Mouse (Mus musculus): ENCODE data around the gene Nol9. TPM values are rescaled to one million over a fixed set of nuclear protein-coding genes. Genes with fewer than 3 reads are reported as not detected.

Nol9 gene
- polyA plus RNA-seq, 1 experiment: 7.7 TPM

GRCm38 (mm10) chr4:151999481-151999880, 39.6 kb upstream of the Nol9 start:
- Histone ChIP-seq H3K27me3 (replicated peaks) (peaks cover 14% of the 10 kb centered on the region), H3K9me3 (no peaks in the 10 kb centered on the region), H3K4me1 (peaks cover 30% of the 10 kb centered on the region), H3K36me3 (replicated peaks; ENCODE audit: low read length) (no peaks in the 10 kb centered on the region), H3K4me3 (replicated peaks) (no peak overlapping the region)
- TF ChIP-seq FLI1 (IDR thresholded peaks at IDR 0.05; ENCODE audit: low read length) (no peak), GATA1 (IDR thresholded peaks at IDR 0.05; ENCODE audit: borderline replicate concordance, low read length) (no peak)

DNA sequence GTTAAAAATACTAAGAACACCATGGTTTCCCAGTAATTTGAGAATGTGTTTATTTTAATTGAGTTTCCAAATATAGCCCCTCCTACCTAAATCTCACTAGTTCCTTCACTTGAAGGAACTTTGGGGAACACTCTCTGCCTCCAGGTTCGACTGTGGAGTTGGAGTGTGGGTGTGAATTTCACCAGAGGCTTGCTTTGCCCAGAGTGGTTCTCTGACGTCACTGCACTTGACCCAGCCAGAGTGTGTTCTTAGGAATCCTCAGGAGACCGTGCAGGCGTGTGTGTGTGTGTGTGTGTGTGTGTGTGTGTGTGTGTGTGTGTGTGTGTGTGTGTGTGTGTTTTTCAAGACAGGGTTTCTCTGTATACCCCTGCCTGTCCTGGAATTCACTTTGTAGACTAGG, 38.2 kb upstream of the Nol9 start:
- H3K27me3 ChIP-seq (replicated peaks): no peaks in the 10 kb centered on the region
- peaks cover 31% of the 10 kb centered on the region for H3K4me1 ChIP-seq
- TF ChIP-seq FLI1 (IDR thresholded peaks at IDR 0.05; ENCODE audit: low read length) (no peak), GATA1 (IDR thresholded peaks at IDR 0.05; ENCODE audit: borderline replicate concordance, low read length) (no peak)

DNA sequence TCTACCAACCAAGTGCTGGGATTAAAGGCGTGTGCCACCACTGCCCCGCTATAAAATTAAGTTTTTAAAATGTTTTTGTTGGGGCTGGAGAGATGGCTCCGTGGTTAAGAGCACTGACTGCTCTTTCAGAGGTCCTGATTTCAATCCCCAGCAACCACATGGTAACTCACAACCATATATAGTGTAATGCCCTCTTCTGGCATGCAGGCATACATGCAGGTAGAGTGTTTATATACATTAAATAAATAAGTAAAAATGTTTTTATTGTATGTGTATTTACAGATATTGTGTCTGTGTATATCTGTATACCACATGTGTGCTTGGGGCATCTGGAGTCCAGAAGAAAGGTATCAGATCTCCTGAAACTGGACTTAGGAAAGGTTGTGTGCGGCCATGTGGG, 37.8 kb upstream of the Nol9 start:
- TF ChIP-seq GATA1 (IDR thresholded peaks at IDR 0.05; ENCODE audit: borderline replicate concordance, low read length): no peak
- no peak for TF ChIP-seq FLI1 (IDR thresholded peaks at IDR 0.05; ENCODE audit: low read length)
- Histone ChIP-seq H3K27me3 (replicated peaks) (no peaks in the 10 kb centered on the region), H3K9me3 (no peaks in the 10 kb centered on the region), H3K4me1 (peaks cover 34% of the 10 kb centered on the region), H3K36me3 (replicated peaks; ENCODE audit: low read length) (no peaks in the 10 kb centered on the region), H3K4me3 (replicated peaks) (no peak overlapping the region)

More for the DNA sequence above, 38.2 kb upstream of the Nol9 start:
- Histone ChIP-seq H3K36me3 (replicated peaks; ENCODE audit: low read length) (no peaks in the 10 kb centered on the region), H3K4me3 (replicated peaks) (no peak overlapping the region), H3K9me3 (no peaks in the 10 kb centered on the region)

GRCm38 (mm10) chr4:152002063-152002462, 37.1 kb upstream of the Nol9 start:
- peaks cover 39% of the 10 kb centered on the region for H3K4me1 ChIP-seq
- no peaks in the 10 kb centered on the region for H3K9me3 ChIP-seq
- H3K27me3 ChIP-seq (replicated peaks): peaks cover 1% of the 10 kb centered on the region
- H3K36me3 ChIP-seq (replicated peaks; ENCODE audit: low read length): no peaks in the 10 kb centered on the region
- TF ChIP-seq GATA1 (IDR thresholded peaks at IDR 0.05; ENCODE audit: borderline replicate concordance, low read length) (no peak), FLI1 (IDR thresholded peaks at IDR 0.05; ENCODE audit: low read length) (no peak)
- no peak overlapping the region for H3K4me3 ChIP-seq (replicated peaks)

DNA sequence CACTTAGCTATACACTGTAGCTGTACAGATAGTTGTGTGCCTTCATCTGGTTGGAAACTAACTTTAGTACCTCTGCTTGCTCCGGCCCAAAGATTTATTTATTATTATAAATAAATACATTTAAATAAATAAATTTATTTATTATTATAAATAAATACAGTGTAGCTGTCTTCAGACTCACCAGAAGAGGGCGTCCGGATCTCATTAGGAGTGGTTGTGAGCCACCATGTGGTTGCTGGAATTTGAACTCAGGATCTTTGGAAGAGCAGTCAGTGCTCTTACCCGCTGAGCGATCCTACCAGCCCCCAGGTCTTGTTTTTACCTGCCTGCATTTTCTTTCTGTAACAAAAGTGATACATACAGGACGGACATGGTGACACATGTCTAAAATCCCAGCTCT, 33.0 kb upstream of the Nol9 start:
- no peak for TF ChIP-seq GATA1 (IDR thresholded peaks at IDR 0.05; ENCODE audit: borderline replicate concordance, low read length)
- TF ChIP-seq FLI1 (IDR thresholded peaks at IDR 0.05; ENCODE audit: low read length): no peak
- H3K4me1 ChIP-seq: peaks cover 49% of the 10 kb centered on the region
- peaks cover 5% of the 10 kb centered on the region for H3K36me3 ChIP-seq (replicated peaks; ENCODE audit: low read length)
- no peaks in the 10 kb centered on the region for H3K9me3 ChIP-seq
- H3K27me3 ChIP-seq (replicated peaks): peaks cover 3% of the 10 kb centered on the region
- no peak overlapping the region for H3K4me3 ChIP-seq (replicated peaks)

- Histone ChIP-seq H3K4me1 (peaks cover 56% of the 10 kb centered on the region), H3K9me3 (no peaks in the 10 kb centered on the region), H3K4me3 (replicated peaks) (no peak overlapping the region), H3K27me3 (replicated peaks) (peaks cover 3% of the 10 kb centered on the region), H3K36me3 (replicated peaks; ENCODE audit: low read length) (peaks cover 12% of the 10 kb centered on the region)
- TF ChIP-seq GATA1 (IDR thresholded peaks at IDR 0.05; ENCODE audit: borderline replicate concordance, low read length): no peak
- TF ChIP-seq FLI1 (IDR thresholded peaks at IDR 0.05; ENCODE audit: low read length): no peak
These were observed 32.3 kb upstream of the Nol9 start for GRCm38 (mm10) chr4:152006812-152007211.

DNA sequence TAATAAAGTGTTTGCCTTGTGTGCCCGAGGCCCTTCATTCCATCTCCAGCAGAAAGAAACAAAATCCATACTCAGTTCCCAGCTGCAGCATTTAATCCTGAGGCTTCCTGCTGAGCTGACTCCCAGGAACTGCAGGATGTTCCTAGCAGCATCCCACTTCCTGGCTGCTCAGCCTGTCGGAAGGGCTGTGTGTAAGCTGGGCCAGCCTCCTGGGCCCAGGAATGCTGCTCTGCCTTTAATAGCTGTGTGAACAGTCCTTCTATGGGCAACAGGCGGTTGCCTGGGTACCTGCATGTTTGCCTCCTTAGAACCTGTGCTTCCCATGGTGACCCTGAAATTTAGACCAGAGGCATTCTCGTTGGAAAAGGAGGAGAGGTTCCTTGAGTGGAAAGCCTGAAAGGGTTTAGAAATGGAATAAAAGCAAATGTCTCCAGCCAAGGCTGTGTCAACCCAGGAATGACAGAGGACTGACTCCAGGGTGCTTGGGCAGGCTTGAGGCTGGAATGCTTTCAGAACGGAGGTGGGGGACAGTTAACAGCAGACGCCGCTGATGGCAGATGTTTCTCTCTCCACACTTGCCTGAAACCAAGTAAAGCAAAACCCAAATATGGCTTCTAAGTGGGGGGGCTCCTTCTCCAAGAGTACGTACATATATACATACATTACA, 31.5 kb upstream of the Nol9 start:
- TF ChIP-seq GATA1 (IDR thresholded peaks at IDR 0.05; ENCODE audit: borderline replicate concordance, low read length) (no peak), FLI1 (IDR thresholded peaks at IDR 0.05; ENCODE audit: low read length) (no peak)
- peaks cover 64% of the 10 kb centered on the region for H3K4me1 ChIP-seq
- peak overlapping the region; percentile 94 for H3K4me3 ChIP-seq (replicated peaks)
- H3K27me3 ChIP-seq (replicated peaks): peaks cover 3% of the 10 kb centered on the region
- peaks cover 20% of the 10 kb centered on the region for H3K36me3 ChIP-seq (replicated peaks; ENCODE audit: low read length)
- H3K9me3 ChIP-seq: no peaks in the 10 kb centered on the region

DNA sequence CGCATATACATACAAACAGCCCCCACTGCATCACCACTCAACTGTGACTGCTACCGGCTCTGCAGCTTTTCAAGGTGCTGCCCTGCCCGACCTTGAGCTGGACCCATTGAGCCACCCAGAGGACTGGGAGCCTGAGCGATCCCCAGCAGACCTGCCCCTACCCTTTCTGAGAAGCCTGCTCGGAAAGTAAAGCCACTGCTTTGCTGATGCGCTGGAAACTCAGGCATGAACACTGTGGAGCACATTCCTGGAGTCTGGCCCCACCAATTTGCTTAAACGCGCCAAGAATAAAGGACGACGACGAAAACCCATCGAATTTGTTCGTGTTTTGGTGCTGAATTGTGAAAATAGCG, 31.0 kb upstream of the Nol9 start:
- peaks cover 69% of the 10 kb centered on the region for H3K4me1 ChIP-seq
- H3K27me3 ChIP-seq (replicated peaks): peaks cover 3% of the 10 kb centered on the region
- peaks cover 25% of the 10 kb centered on the region for H3K36me3 ChIP-seq (replicated peaks; ENCODE audit: low read length)
- peak overlapping the region; percentile 94 for H3K4me3 ChIP-seq (replicated peaks)
- TF ChIP-seq GATA1 (IDR thresholded peaks at IDR 0.05; ENCODE audit: borderline replicate concordance, low read length): no peak
- TF ChIP-seq FLI1 (IDR thresholded peaks at IDR 0.05; ENCODE audit: low read length): no peak
- no peaks in the 10 kb centered on the region for H3K9me3 ChIP-seq

DNA sequence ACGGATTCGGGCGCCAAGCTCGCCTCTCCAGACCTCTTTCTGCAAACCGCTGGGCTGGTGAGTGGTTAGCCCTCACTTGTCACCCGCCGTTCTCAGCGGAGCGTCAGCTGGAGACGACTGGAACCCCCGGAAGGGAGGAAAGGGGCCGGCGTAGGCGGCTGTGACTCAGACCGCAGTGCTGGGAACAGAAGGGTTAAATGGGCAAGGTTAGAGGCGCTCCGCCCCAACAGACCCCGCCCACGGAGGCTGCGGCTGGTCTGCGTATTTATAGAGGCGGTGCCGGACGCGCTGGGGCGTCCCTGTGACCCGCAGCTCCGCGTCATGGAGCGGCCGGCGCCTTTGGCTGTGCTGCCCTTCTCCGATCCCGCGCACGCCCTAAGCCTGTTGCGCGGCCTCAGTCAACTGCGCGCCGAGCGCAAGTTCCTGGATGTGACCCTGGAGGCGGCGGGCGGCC, 30.5 kb upstream of the Nol9 start, which contains the start of gene Klhl21:
Gene Klhl21 (plus strand): TSS at position 182 of the 454 bp plus-strand sequence.
- Histone ChIP-seq H3K36me3 (replicated peaks; ENCODE audit: low read length) (peaks cover 31% of the 10 kb centered on the region), H3K27me3 (replicated peaks) (peaks cover 3% of the 10 kb centered on the region), H3K4me3 (replicated peaks) (peak within 1 kb of the TSS; percentile 94), H3K4me1 (peaks cover 74% of the 10 kb centered on the region), H3K9me3 (no peaks in the 10 kb centered on the region)
- TF ChIP-seq FLI1 (IDR thresholded peaks at IDR 0.05; ENCODE audit: low read length) (no peak), GATA1 (IDR thresholded peaks at IDR 0.05; ENCODE audit: borderline replicate concordance, low read length) (no peak)

Measured in megakaryocyte, embryonic 14.5 days (primary cell).